In the genomic region with DNA sequence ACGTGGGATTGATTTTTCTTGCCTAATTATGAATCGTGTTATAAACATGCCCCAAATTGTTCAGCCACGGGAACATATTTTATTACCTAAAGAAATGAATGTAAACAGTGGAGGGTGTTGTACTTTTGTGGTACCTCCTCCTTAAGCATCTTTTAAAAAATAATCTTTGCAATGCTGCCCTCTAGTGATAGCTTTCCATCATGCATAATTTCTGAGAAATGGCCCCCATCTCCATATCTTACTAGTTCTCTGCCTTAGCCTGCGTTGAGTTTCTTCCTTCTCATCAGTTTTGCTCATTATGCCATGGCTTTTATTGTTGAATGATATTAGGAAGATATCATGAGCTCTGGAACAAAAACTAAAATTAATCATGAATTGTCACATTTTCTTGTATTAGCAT, we compare ENCODE assay signal across 8 mouse cellular contexts. TPM values are rescaled to one million over a fixed set of nuclear protein-coding genes. Genes with fewer than 3 reads are reported as not detected.
DNase-seq lines count a peak whose midpoint lies in the region; ATAC-seq and TF ChIP-seq lines count a peak whose summit lies in the region.

No protein-coding gene starts in this region.

- no peaks in the 10 kb centered on the region for H3K36me3 ChIP-seq in intestine, postnatal 0 days (ENCODE audit: control insufficient read depth, insufficient read depth)
- H3K36me3 ChIP-seq in midbrain, embryonic 14.5 days (ENCODE audit: control insufficient read depth, insufficient read depth, low read length) = no peaks in the 10 kb centered on the region

- no peak overlapping the region for H3K27ac ChIP-seq in intestine, postnatal 0 days (ENCODE audit: low read depth, low read length)
- H3K27ac ChIP-seq in midbrain, embryonic 14.5 days (replicated peaks; ENCODE audit: low read depth, low read length) = no peak overlapping the region

- no peak overlapping the region for H3K4me3 ChIP-seq in intestine, postnatal 0 days (ENCODE audit: low read depth, low read length)
- H3K4me3 ChIP-seq in midbrain, embryonic 14.5 days (replicated peaks; ENCODE audit: low read depth, low read length) = no peak overlapping the region

- TF ChIP-seq CTCF in intestine, postnatal 0 days (IDR thresholded peaks at IDR 0.05; ENCODE audit: low read depth) = peak; percentile 71

- no peak overlapping the region for H3K9ac ChIP-seq in intestine, postnatal 0 days (ENCODE audit: low read depth, low read length)
- H3K9ac ChIP-seq in midbrain, embryonic 14.5 days (replicated peaks; ENCODE audit: low read length) = no peak overlapping the region

- ATAC-seq in intestine, postnatal 0 days = no peak; the same call in 1 of the 2 replicates
- no peak; the same call in 1 of the 2 replicates for ATAC-seq in midbrain, embryonic 14.5 days (ENCODE audit: low FRiP score, low TSS enrichment)
- no peak for ATAC-seq in erythroblast, adult 5-6 weeks (replicated peaks; ENCODE audit: low FRiP score, poor library complexity, severe bottlenecking)

- 14% methylated on average over 4 of the region's 4 CpGs for WGBS in intestine, postnatal 0 days
- WGBS in midbrain, embryonic 14.5 days = 17% methylated on average over 4 of the region's 4 CpGs

- no peaks in the 10 kb centered on the region for H3K9me3 ChIP-seq in intestine, postnatal 0 days (ENCODE audit: control insufficient read depth)
- H3K9me3 ChIP-seq in midbrain, embryonic 14.5 days (ENCODE audit: control insufficient read depth, low read length) = no peaks in the 10 kb centered on the region

- no peaks in the 10 kb centered on the region for H3K27me3 ChIP-seq in intestine, postnatal 0 days (replicated peaks; ENCODE audit: control insufficient read depth, insufficient read depth, low read length)
- no peaks in the 10 kb centered on the region for H3K27me3 ChIP-seq in midbrain, embryonic 14.5 days (ENCODE audit: control insufficient read depth, insufficient read depth, low read length)

- H3K4me2 ChIP-seq in intestine, postnatal 0 days (replicated peaks; ENCODE audit: low read depth) = no peak overlapping the region
- no peak overlapping the region for H3K4me2 ChIP-seq in midbrain, embryonic 14.5 days (ENCODE audit: low read length)

- H3K4me1 ChIP-seq in intestine, postnatal 0 days (replicated peaks; ENCODE audit: control insufficient read depth, insufficient read depth, low read length) = no peaks in the 10 kb centered on the region
- no peaks in the 10 kb centered on the region for H3K4me1 ChIP-seq in midbrain, embryonic 14.5 days (ENCODE audit: control insufficient read depth, insufficient read depth, low read length)

- peak; percentile 44 for DNase-seq in layer of hippocampus, adult 11-12 months (ENCODE audit: low spot score)
- DNase-seq in layer of hippocampus, adult 8-10 months (ENCODE audit: low spot score in 2 of 2) = no peak
- DNase-seq in NIH3T3 (ENCODE audit: low read depth) = peak; percentile 76
- DNase-seq in embryo, embryonic 10.5 days (ENCODE audit: low spot score) = peak; percentile 83
- DNase-seq in midbrain, embryonic 14.5 days = peak; percentile 88
- DNase-seq in spleen, postnatal 10 days (ENCODE audit: low spot score in 2 of 2) = no peak

RNA-seq across cellular contexts. Expression of a gene that starts 32.2 kb away (rescaled TPM):
- 10 to 100 TPM; 48.3 to 54.4 (median 52.3) TPM for total RNA-seq in layer of hippocampus, adult 8-10 months (2022)
- 25.7 and 28.3 TPM in 2 replicates for polyA plus RNA-seq in intestine, postnatal 0 days (2015; fragmentation: Nextera tagmentation; extraction: Ambion mirVana)
- 61.4 and 75.3 TPM in 2 replicates for polyA plus RNA-seq in midbrain, embryonic 14.5 days (2014; fragmentation: Nextera tagmentation; extraction: Ambion mirVana)
- total RNA-seq in erythroblast, adult 5-6 weeks (2015; ENCODE audit: low replicate concordance) = 4.8 TPM in 1 of 2 replicates, not detected in the other
- total RNA-seq in erythroblast, adult 5-6 weeks (2017; ENCODE audit: low replicate concordance) = 0.42 and 2.8 TPM in 2 replicates

RNA-seq across cellular contexts. Expression of a gene that starts 37.8 kb away (rescaled TPM):
- not detected for total RNA-seq in layer of hippocampus, adult 8-10 months (2022)
- polyA plus RNA-seq in intestine, postnatal 0 days (2015; fragmentation: Nextera tagmentation; extraction: Ambion mirVana) = not detected in 2 replicates
- polyA plus RNA-seq in midbrain, embryonic 14.5 days (2014; fragmentation: Nextera tagmentation; extraction: Ambion mirVana) = not detected in 2 replicates
- total RNA-seq in erythroblast, adult 5-6 weeks (2015; ENCODE audit: low replicate concordance) = not detected in 2 replicates
- total RNA-seq in erythroblast, adult 5-6 weeks (2017; ENCODE audit: low replicate concordance) = not detected in 2 replicates

Comparison
In these comparisons a context has a peak if more than half of its experiments do, and no peak if none do; other contexts are left out.
1. DNase-seq: peak in layer of hippocampus, adult 11-12 months (single experiment), NIH3T3 (single experiment), embryo, embryonic 10.5 days (single experiment) and midbrain, embryonic 14.5 days (single experiment); none in layer of hippocampus, adult 8-10 months (0 of 2) and spleen, postnatal 10 days (0 of 2).
2. RNA of a gene that starts 32.2 kb away (total RNA-seq): 48.3 to 54.4 TPM in layer of hippocampus, adult 8-10 months; 0.42 to 4.8 TPM in erythroblast, adult 5-6 weeks; every median in the first group is over 4 times any median in the second.